Mouse (Mus musculus): ENCODE measurements around the gene Wnk2.

DNA sequence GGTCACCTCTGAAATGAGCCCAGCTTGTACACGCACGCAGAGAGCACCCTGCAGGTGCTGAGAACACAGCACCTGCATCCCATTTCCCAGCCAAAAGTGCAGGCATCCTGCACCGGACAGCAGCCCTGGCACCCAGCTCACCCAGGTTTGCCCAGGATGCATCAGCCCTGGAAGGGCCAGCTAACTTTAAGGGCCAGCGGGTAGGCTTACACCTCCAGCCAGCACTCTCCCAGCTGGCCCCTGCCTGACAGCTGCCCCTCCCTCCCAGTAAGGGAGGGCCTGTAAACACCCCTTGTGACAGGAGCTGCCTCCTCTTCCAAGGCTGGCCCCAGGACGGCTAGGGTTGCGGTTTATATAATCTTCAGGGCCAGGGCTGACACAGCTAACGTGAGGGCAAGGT, 2.4 kb downstream of the Wnk2 start:
- TF ChIP-seq TAL1 (IDR thresholded peaks at IDR 0.05; ENCODE audit: low read length): no peak
- TF ChIP-seq GATA1 (IDR thresholded peaks at IDR 0.05; ENCODE audit: low read length): no peak
